Mouse (Mus musculus): Measurements from ENCODE around the gene Diaph3.

DNA sequence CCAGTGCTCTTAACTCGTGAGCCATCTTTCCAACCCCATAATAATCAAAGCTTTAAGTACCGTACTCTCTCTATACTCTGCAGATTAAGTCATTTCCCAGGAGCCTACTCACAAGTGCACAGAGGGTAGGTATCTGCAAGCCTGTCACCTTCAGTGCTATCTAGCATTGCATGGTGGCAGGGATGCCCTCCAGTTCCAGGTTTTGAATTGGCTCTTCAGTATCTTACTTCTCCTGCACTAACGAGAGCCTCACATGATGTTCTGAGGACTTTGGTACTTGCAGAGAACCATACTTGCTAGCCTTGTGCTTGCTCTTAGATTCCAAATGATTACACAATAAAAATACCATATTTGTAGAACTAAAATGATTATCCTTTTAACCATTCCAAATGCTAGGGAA is 420.0 kb downstream of the Diaph3 start:
- TF ChIP-seq CTCF (IDR thresholded peaks at IDR 0.05; ENCODE audit: low read depth, low read length) (no peak), POLR2A (IDR thresholded peaks at IDR 0.05; ENCODE audit: extremely low read depth, insufficient read depth, low read length) (no peak)

All from liver, adult 2 months (tissue).